Mouse (Mus musculus) hindbrain, embryonic 16.5 days (tissue): ENCODE data around the gene Serpinb5. TPM values are rescaled to one million over a fixed set of nuclear protein-coding genes. Genes with fewer than 3 reads are reported as not detected.
"Not testable (repeated sequence)": the region's sequence is repeated elsewhere in the genome, so short reads cannot be mapped to it uniquely, and the experiment has no call there.

Experiments used
- ATAC-seq: fragments of 200-750 bp; cut with Nextera tagmentation; 2 replicates; pipeline ENCODE4 v1.8.0; 2017; ENCODE audit warnings: moderate TSS enrichment, moderate library complexity
- H3K27ac ChIP-seq: fragments of 300-500 bp; sonication (generic); 2 replicates; pipeline ENCODE4 v1.5.1; 2014; ENCODE audit warnings: low read depth, mild to moderate bottlenecking, control low read depth, low read length, moderate library complexity
- H3K27me3 ChIP-seq: fragments of 300-500 bp; sonication (generic); replicated peaks from 2 replicates; pipeline ENCODE4 v1.6.1; 2014; ENCODE audit warnings: low read length; ENCODE audit not compliant: control insufficient read depth, insufficient read depth
- H3K36me3 ChIP-seq: fragments of 300-500 bp; sonication (generic); 2 replicates; pipeline ENCODE4 v1.6.1; 2014; ENCODE audit warnings: mild to moderate bottlenecking, low read length, moderate library complexity, mixed read lengths; ENCODE audit not compliant: control insufficient read depth, insufficient read depth
- H3K4me1 ChIP-seq: fragments of 300-500 bp; sonication (generic); 2 replicates; pipeline ENCODE4 v1.6.1; 2014; ENCODE audit warnings: low read depth, low read length; ENCODE audit not compliant: control insufficient read depth, insufficient read depth
- H3K4me2 ChIP-seq: fragments of 300-500 bp; sonication (generic); 2 replicates; pipeline ENCODE4 v1.6.1; 2014; ENCODE audit warnings: mild to moderate bottlenecking, low read length, control low read depth, moderate library complexity
- H3K4me3 ChIP-seq: fragments of 300-500 bp; sonication (generic); 2 replicates; pipeline ENCODE4 v1.5.1; 2014; ENCODE audit warnings: mild to moderate bottlenecking, low read length, control low read depth, moderate library complexity
- H3K9ac ChIP-seq: fragments of 300-500 bp; sonication (generic); 2 replicates; pipeline ENCODE4 v1.6.1; 2014; ENCODE audit warnings: low read depth, mild to moderate bottlenecking, control low read depth, low read length, moderate library complexity
- H3K9me3 ChIP-seq: fragments of 300-500 bp; sonication (generic); 2 replicates; pipeline ENCODE4 v1.6.1; 2014; ENCODE audit warnings: mild to moderate bottlenecking, low read length, moderate library complexity; ENCODE audit not compliant: control insufficient read depth
- WGBS: fragments of 180-500 bp; shearing (Covaris S2); extraction: QIAGEN DNeasy Blood & Tissue Kit; methylation state at CpG from one replicate; pipeline ENCODE4 v1.1.7; 2014; 5-methylcytosine and 5-hydroxymethylcytosine counted together
- polyA plus RNA-seq: library from polyadenylated mRNA; unstranded; fragments of >200 nt; fragmentation: Nextera tagmentation; extraction: Ambion mirVana; gene quantifications from 2 replicates; pipeline ENCODE4 v1.2.1, GENCODE M21; 2015

Gene Serpinb5
- polyA plus RNA-seq, 1 experiment from 2014 or later, result not detected

DNA sequence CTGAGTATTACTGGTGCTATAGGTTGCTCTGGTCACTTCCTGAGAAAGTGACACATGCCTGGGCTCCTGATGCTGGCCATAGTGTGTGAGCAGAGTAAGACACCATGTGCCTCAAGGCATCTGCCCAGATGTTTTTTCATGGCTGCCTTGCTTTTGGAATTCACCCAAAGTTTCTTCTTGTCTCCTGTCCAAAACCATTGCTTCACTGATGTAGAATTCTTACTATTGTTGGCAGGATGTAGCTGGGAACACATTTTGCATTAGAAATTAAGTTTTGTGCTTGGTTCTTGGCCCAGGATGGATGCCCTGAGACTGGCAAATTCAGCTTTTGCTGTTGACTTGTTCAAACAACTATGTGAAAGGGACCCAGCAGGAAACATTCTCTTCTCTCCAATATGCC lies 9.0 kb downstream of the Serpinb5 start:
- ATAC-seq, result no peak
- Histone ChIP-seq H3K36me3 (no peaks in the 10 kb centered on the region), H3K27me3 (no peaks in the 10 kb centered on the region), H3K4me1 (no peaks in the 10 kb centered on the region), H3K9me3 (no peaks in the 10 kb centered on the region), H3K4me3 (no peak overlapping the region), H3K9ac (no peak overlapping the region), H3K27ac (0 out of 2 replicates have a peak overlapping the region, but pooled peaks have one; percentile 39), H3K4me2 (no peak overlapping the region)

DNA sequence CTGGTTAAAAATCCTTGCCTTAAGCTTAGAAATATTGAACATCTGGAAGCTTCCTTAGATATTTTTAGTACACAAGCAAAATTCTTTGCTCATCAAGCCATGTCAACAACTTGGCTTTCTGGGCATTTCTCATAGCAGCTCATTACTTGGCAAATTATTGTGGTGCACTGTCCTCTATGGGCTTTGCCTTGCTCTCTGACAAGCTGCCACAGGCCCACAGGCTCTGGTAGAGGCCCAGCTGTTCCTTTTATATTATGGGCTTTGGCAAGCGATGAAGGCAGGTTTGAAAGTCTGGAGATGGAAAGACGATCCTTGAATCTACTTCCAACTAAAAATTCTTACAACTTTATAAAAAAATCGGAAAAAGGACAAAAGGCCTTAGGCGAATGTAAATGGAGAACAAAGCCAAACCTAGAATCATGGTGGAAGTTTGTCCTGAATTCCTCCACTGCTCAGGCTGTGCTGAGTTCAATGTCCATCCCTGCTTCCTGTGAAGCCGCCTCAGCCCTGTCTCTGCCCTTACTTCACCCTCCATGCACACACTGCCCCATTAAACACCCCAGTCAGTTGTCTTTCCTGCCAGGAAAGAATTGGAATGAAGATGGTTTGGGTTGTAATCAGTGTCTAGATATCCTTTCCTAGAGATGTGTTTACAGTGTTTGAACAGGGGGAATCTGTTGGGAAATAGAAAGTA lies 14.4 kb downstream of the Serpinb5 start:
- 83% methylated on average over 5 of the region's 5 CpGs for WGBS
- Histone ChIP-seq H3K27me3 (no peaks in the 10 kb centered on the region), H3K9me3 (no peaks in the 10 kb centered on the region), H3K4me2 (no peak overlapping the region), H3K4me3 (no peak overlapping the region), H3K27ac (no peak overlapping the region), H3K36me3 (no peaks in the 10 kb centered on the region), H3K9ac (no peak overlapping the region), H3K4me1 (no peaks in the 10 kb centered on the region)
- ATAC-seq, result no peak

DNA sequence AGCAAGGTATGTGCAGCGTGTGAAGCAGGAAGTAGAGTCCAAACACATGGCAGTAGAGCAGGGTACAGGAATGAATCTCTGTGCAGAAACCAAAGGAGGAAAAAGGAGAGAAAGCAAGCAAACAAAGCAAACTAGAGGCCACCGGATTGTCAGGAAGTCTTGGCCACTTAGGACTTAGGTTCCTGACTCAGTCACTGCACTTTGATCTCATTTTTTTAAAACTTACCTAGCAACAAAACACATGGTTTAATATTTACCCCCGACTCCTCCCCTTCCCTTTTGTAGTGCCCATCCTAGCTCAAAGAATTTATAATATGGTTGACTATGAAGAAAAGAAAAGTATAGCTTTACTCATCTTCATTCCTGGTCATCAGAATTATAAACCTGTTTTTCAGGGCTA lies 15.2 kb downstream of the Serpinb5 start:
- Histone ChIP-seq H3K27me3 (no peaks in the 10 kb centered on the region), H3K9me3 (no peaks in the 10 kb centered on the region), H3K9ac (no peak overlapping the region), H3K4me3 (no peak overlapping the region), H3K4me1 (no peaks in the 10 kb centered on the region), H3K36me3 (no peaks in the 10 kb centered on the region), H3K4me2 (no peak overlapping the region), H3K27ac (no peak overlapping the region)
- ATAC-seq, result no peak
- 83% methylated on average over 3 of the region's 3 CpGs for whole genome bisulfite sequencing

DNA sequence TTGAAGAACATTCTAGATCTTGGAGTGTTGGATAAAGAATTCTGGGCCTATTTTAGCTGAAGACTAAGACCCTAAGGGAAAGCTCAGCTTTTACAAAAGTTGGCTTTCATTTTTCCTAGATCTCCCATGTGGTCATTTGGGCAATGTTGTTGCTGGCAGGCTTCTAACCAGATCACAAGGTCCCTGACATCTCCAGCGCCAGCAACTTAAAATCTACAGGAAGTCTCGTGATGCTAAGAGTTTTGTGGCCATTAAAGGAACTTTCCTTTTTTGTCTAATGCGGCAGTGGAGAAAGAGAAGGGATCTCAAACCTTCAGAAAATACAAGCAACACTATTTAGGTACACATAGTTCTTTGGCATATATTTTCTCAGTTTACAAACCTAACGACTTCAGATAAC lies 21.8 kb downstream of the Serpinb5 start:
- Histone ChIP-seq H3K27me3 (no peaks in the 10 kb centered on the region), H3K36me3 (no peaks in the 10 kb centered on the region), H3K4me2 (no peak overlapping the region), H3K4me1 (no peaks in the 10 kb centered on the region), H3K9ac (no peak overlapping the region), H3K9me3 (no peaks in the 10 kb centered on the region), H3K27ac (no peak overlapping the region), H3K4me3 (no peak overlapping the region)
- 88% methylated on average over 4 of the region's 4 CpGs for WGBS
- no peak for ATAC-seq

DNA sequence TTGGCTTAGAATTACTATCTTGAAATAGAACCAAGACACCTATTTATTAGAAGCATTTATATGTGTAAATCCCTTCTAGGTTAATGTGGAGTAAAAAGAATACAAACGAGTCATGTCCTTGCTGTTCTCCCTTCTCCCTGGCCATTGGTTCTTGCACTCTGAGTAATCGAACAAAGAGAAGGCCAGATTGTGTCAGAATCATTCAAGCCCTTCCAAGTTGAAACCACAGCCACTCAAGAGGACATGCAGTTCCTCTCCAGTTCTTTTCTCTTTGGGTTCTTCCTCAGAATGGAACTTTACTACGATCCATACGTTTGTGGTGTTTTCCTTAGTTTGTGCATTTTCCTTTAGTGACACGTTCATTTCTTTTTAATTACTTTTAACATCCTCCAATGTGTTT lies 22.4 kb downstream of the Serpinb5 start:
- Histone ChIP-seq H3K27me3 (no peaks in the 10 kb centered on the region), H3K9me3 (no peaks in the 10 kb centered on the region), H3K27ac (no peak overlapping the region), H3K4me3 (no peak overlapping the region), H3K4me2 (no peak overlapping the region), H3K36me3 (no peaks in the 10 kb centered on the region), H3K9ac (no peak overlapping the region), H3K4me1 (no peaks in the 10 kb centered on the region)
- 80% methylated on average over 5 of the region's 5 CpGs for WGBS
- ATAC-seq, result no peak

DNA sequence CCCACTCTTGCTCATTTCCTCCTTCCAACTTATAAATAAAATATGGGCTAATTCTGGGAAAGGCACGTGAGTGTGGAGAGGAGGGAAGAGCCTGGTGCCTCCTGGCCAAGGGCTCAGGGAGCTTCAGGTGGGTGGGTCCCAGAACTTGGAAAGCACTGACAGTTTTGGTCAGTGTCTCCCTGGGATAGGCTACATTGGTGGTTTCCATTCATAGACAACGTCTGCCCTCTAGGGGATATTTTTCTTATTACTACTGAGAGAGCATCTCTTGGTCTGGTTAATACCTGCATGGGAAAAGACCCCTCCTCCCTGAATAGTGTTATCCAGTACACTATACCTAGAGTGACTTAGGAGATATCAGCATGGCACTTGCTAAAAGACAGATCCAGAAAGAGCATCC lies 22.8 kb downstream of the Serpinb5 start:
- 16% methylated on average over 2 of the region's 2 CpGs for WGBS
- Histone ChIP-seq H3K27ac (no peak overlapping the region), H3K27me3 (no peaks in the 10 kb centered on the region), H3K4me2 (no peak overlapping the region), H3K9ac (no peak overlapping the region), H3K9me3 (no peaks in the 10 kb centered on the region), H3K36me3 (no peaks in the 10 kb centered on the region), H3K4me3 (no peak overlapping the region), H3K4me1 (no peaks in the 10 kb centered on the region)
- peak; percentile 50; the same call in 1 of the 2 replicates for ATAC-seq

DNA sequence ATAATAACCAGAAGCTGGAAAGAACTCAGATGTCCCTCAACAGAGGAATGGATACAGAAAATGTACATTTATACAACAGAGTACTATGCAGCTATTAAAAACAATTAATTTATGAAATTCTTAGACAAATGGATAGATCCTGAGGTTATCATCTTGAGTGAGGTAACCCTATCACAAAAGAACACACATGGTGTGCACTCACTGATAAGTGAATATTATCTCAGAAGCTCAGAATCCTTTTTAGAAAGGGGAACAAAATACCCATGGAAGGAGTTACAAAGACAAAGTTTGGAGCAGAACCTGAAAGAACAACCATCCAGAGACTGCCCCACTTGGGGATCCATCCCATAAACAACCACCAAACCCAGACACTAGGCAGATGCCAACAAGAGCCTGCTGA lies 34.2 kb downstream of the Serpinb5 start:
- not testable (repeated sequence) for ATAC-seq, H3K4me2 ChIP-seq, H3K9ac ChIP-seq, H3K27me3 ChIP-seq, H3K4me1 ChIP-seq, H3K9me3 ChIP-seq, H3K4me3 ChIP-seq, H3K36me3 ChIP-seq, H3K27ac ChIP-seq

DNA sequence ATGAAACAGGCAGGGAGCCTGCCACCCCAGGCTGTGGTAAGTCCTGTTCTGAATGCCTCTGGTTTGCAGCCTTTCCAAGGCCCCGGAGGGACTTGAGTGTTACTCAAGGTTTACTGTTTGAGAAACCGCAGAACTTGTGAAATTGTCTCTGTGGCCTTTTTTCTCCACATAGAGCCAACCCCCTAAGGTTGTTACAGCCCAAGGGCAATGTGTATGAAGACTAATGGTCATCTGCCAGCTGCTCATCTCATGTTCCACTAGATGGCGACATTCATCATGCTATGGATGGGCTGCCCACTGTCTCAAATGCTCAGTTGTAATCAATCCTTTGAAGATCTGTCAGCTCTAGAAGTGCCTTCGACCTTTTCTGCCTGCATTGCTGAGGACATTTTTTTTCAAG lies 40.4 kb downstream of the Serpinb5 start:
- no peak for ATAC-seq
- no peaks in the 10 kb centered on the region for H3K27me3 ChIP-seq
- no peak overlapping the region for H3K4me2 ChIP-seq
- no peak overlapping the region for H3K4me3 ChIP-seq
- no peak overlapping the region for H3K9ac ChIP-seq
- H3K27ac ChIP-seq, result no peak overlapping the region
- H3K4me1 ChIP-seq, result no peaks in the 10 kb centered on the region
- no peaks in the 10 kb centered on the region for H3K9me3 ChIP-seq
- H3K36me3 ChIP-seq, result no peaks in the 10 kb centered on the region
- WGBS, result 30% methylated on average over 4 of the region's 4 CpGs

DNA sequence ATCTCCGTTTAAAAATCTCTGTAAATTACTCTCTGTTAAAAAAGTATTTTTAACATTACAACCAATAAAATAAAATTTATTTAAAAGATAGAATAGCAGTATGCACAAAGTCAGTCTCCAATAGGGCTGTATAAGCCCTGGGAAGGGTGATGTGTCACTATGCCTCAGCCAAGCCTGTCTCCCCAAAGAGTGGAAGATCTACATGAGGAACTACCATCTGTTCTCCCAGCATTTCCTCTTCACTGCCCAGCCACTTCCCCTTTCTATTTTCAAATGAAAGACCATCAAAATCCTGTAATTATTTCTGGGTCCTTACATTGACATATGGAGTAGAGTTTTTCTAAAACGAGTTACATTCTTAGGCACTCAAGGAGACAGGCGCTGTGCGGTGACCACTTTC lies 71.0 kb downstream of the Serpinb5 start:
- Histone ChIP-seq H3K27ac (no peak overlapping the region), H3K9me3 (no peaks in the 10 kb centered on the region), H3K27me3 (no peaks in the 10 kb centered on the region), H3K4me2 (no peak overlapping the region), H3K9ac (no peak overlapping the region), H3K4me3 (no peak overlapping the region), H3K4me1 (no peaks in the 10 kb centered on the region), H3K36me3 (no peaks in the 10 kb centered on the region)
- no peak for ATAC-seq
- 83% methylated on average over 4 of the region's 4 CpGs for WGBS
